10 mouse cellular contexts compared by ENCODE assay signal in genomic region chr5:103210018-103210417, GRCm38 (mm10). TPM values are rescaled to one million over a fixed set of nuclear protein-coding genes. Genes with fewer than 3 reads are reported as not detected.
DNase-seq lines count a peak whose midpoint lies in the region; ATAC-seq and TF ChIP-seq lines count a peak whose summit lies in the region.
"Had no signal": no experiment of that assay in that cellular context is flagged by ENCODE, and none has a peak within 500 bp of the region (broad histone marks: within the 10 kb centered on the region; RNA-seq: fewer than 3 reads in every experiment).

No protein-coding gene starts in this region.

- no peak for ATAC-seq in heart, embryonic 16.5 days (replicated peaks; ENCODE audit: extremely low read depth, insufficient read depth, low FRiP score)
- no peak for ATAC-seq in midbrain, embryonic 14.5 days (ENCODE audit: low FRiP score, low TSS enrichment)
- ATAC-seq in inflammation-experienced regulatory T-cells, adult 6 months = no peak
- ATAC-seq in erythroblast, adult 5-6 weeks (replicated peaks; ENCODE audit: low FRiP score, poor library complexity, severe bottlenecking) = no peak

- DNase-seq in layer of hippocampus, adult 2 months (ENCODE audit: low spot score in 2 of 2) = no peak
- DNase-seq in layer of hippocampus, postnatal 10 days (ENCODE audit: low spot score in 2 of 2) = no peak
- peak; percentile 92 for DNase-seq in cerebellum, adult 9-11 months
- peak; percentile 62 for DNase-seq in midbrain, embryonic 14.5 days
- DNase-seq in c-Kit-positive CD71-positive TER-119-positive erythroid progenitor cells, embryonic 14.5 days (ENCODE audit: low spot score) = no peak
- DNase-seq: adrenal gland, postnatal 10 days had no signal

- 0 out of 2 replicates have a peak, but pooled peaks cover under 1% of the 10 kb centered on the region for H3K9me3 ChIP-seq in heart, embryonic 16.5 days (replicated peaks; ENCODE audit: control insufficient read depth, low read length)
- no peaks in the 10 kb centered on the region for H3K9me3 ChIP-seq in midbrain, embryonic 14.5 days (ENCODE audit: control insufficient read depth, low read length)

- peak overlapping the region; percentile 83 for H3K4me3 ChIP-seq in layer of hippocampus, adult 2 months
- H3K4me3 ChIP-seq in heart, embryonic 16.5 days (ENCODE audit: low read length) = no peak overlapping the region; the same call in 1 of the 2 replicates
- peak overlapping the region; percentile 53 for H3K4me3 ChIP-seq in midbrain, embryonic 14.5 days (replicated peaks; ENCODE audit: low read depth, low read length)

- no peak for TF ChIP-seq CTCF in layer of hippocampus, adult 2 months (conservative IDR thresholded peaks at IDR 0.05)

- H3K27me3 ChIP-seq in heart, embryonic 16.5 days (ENCODE audit: control insufficient read depth, insufficient read depth, low read length) = no peaks in the 10 kb centered on the region
- no peaks in the 10 kb centered on the region for H3K27me3 ChIP-seq in midbrain, embryonic 14.5 days (ENCODE audit: control insufficient read depth, insufficient read depth, low read length)

- peaks cover 7% of the 10 kb centered on the region for H3K4me1 ChIP-seq in heart, embryonic 16.5 days (ENCODE audit: control insufficient read depth, insufficient read depth, low read length)
- H3K4me1 ChIP-seq in midbrain, embryonic 14.5 days (ENCODE audit: control insufficient read depth, insufficient read depth, low read length) = peaks cover 20% of the 10 kb centered on the region

- H3K4me2 ChIP-seq in heart, embryonic 16.5 days (ENCODE audit: low read depth, low read length) = peak overlapping the region; percentile 45
- peak overlapping the region; percentile 77 for H3K4me2 ChIP-seq in midbrain, embryonic 14.5 days (ENCODE audit: low read length)

- H3K27ac ChIP-seq in layer of hippocampus, adult 2 months = peak overlapping the region; percentile 99
- H3K27ac ChIP-seq in heart, embryonic 16.5 days (ENCODE audit: low read length) = no peak overlapping the region
- peak overlapping the region; percentile 93 for H3K27ac ChIP-seq in midbrain, embryonic 14.5 days (replicated peaks; ENCODE audit: low read depth, low read length)

- H3K9ac ChIP-seq in heart, embryonic 16.5 days (ENCODE audit: low read length) = no peak overlapping the region
- H3K9ac ChIP-seq in midbrain, embryonic 14.5 days (replicated peaks; ENCODE audit: low read length) = peak overlapping the region; percentile 89

- H3K36me3 ChIP-seq in heart, embryonic 16.5 days (ENCODE audit: control insufficient read depth, insufficient read depth) = no peaks in the 10 kb centered on the region
- peaks cover 4% of the 10 kb centered on the region; the same call in 1 of the 2 replicates for H3K36me3 ChIP-seq in midbrain, embryonic 14.5 days (ENCODE audit: control insufficient read depth, insufficient read depth, low read length)

- WGBS in heart, embryonic 16.5 days = 51% methylated on average over 3 of the region's 3 CpGs
- WGBS in midbrain, embryonic 14.5 days = 15% methylated on average over 3 of the region's 3 CpGs

RNA-seq across cellular contexts. Expression of gene Mapk10, which starts 1.1 kb away (rescaled TPM):
- 100 to 1,000 TPM; 470 to 471 TPM for total RNA-seq in layer of hippocampus, adult 2 months (2021)
- total RNA-seq in layer of hippocampus, postnatal 10 days (2021) = 100 to 1,000 TPM; 298 to 310 TPM
- 2.7 and 3.6 TPM in 2 replicates for polyA plus RNA-seq in heart, embryonic 16.5 days (2015; fragmentation: Nextera tagmentation; extraction: Ambion mirVana)
- 119 and 132 TPM in 2 replicates for polyA plus RNA-seq in midbrain, embryonic 14.5 days (2014; fragmentation: Nextera tagmentation; extraction: Ambion mirVana)
- not detected for polyA plus RNA-seq in inflammation-experienced regulatory T-cells, adult 6 months (2017; shearing (Covaris generic))
- total RNA-seq in erythroblast, adult 5-6 weeks (2015; ENCODE audit: low replicate concordance) = not detected in 2 replicates
- not detected in 2 replicates for total RNA-seq in erythroblast, adult 5-6 weeks (2017; ENCODE audit: low replicate concordance)
- total RNA-seq: liver, adult 2 months had no signal
- polyA plus RNA-seq: liver, adult 2 months had no signal

Comparison
In these comparisons a context has a peak if more than half of its experiments do, and no peak if none do; other contexts are left out.
1. DNase-seq: peak in cerebellum, adult 9-11 months (single experiment) and midbrain, embryonic 14.5 days (single experiment); none in layer of hippocampus, adult 2 months (0 of 2), layer of hippocampus, postnatal 10 days (0 of 2) and c-Kit-positive CD71-positive TER-119-positive erythroid progenitor cells, embryonic 14.5 days (single experiment).
2. RNA of gene Mapk10, which starts 1.1 kb away (total RNA-seq): 470 to 471 TPM in layer of hippocampus, adult 2 months and 298 to 310 TPM in layer of hippocampus, postnatal 10 days; not detected in erythroblast, adult 5-6 weeks; every median in the first group is over 100 times any median in the second.